Mouse (Mus musculus) testis, adult 2 months (tissue): Measurements from ENCODE around the gene Wdr86.

ENCODE experiments used
- CTCF ChIP-seq: fragments of 200-500 bp; IDR thresholded peaks from 2 replicates; pipeline ENCODE4 v1.5.1; 2012; ENCODE audit warnings: low read depth, mild to moderate bottlenecking, inconsistent platforms, low read length, moderate library complexity; ENCODE audit not compliant: control insufficient read depth, insufficient read depth, insufficient replicate concordance
- POLR2A ChIP-seq: fragments of 200-500 bp; IDR thresholded peaks from 2 replicates; pipeline ENCODE4 v1.6.1; 2012; ENCODE audit warnings: low read depth, mild to moderate bottlenecking, inconsistent platforms, low read length, moderate library complexity; ENCODE audit not compliant: control insufficient read depth

GRCm38 (mm10) chr5:24724270-24724634 lies 6.3 kb downstream of the Wdr86 start:
- TF ChIP-seq POLR2A, result no peak
- TF ChIP-seq CTCF, result no peak
